Mouse (Mus musculus): ENCODE measurements at regions not wholly inside any gene's neighbourhood (a gene's known extent, or its start where the extent isn't known, plus 50 kb on each side); places are given as distances from the start of the nearest gene placed in this dataset.

GRCm38 (mm10) chr19:32940806-32941205 lies 183.5 kb downstream of the Pten start:
- no peak for DNase-seq

GRCm38 (mm10) chr19:32943594-32944230 lies 186.4 kb downstream of the Pten start:
- no peak for DNase-seq

DNA sequence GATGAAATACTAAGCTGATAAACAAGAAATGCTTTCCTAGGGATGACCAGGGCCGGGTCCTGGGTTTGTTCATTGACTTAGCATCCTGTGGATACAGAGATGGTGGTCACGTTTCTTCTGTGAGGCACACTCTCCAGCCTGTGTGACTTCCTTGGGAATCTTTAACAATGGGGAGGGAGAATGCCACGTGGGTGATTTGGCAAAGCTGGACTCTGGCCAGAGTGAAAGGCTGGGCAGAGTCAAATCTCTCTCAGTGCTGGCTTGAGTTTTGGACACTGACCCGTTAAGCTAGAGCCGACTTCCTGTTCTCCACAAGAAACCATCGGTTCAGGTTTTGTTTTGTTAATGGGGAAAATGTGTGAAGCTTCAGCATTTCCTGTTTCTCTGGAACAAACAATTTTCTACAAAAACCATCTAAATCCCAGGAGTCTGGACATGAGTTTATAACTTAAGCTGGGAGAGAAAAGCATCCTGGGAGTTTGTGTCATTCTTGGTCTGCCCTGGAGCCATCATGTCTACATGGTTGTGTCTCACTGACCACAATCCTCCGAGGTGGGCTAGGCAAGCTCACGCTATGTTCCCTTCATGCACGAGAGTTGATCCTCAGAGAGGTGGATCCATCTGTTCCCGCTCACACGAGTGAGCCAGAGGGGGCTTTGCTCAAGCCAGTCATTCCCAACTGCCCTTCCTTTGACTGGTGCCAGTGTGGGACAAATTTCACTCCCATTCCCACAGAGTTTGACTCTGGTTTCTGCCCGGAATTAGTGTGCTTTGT lies 190.0 kb downstream of the Pten start:
- no peak for DNase-seq

- DNase-seq: no peak
Measured at GRCm38 (mm10) chr19:32950252-32950651, 193.0 kb downstream of the Pten start.

GRCm38 (mm10) chr19:32950794-32951193 lies 193.5 kb downstream of the Pten start:
- no peak for DNase-seq

DNA sequence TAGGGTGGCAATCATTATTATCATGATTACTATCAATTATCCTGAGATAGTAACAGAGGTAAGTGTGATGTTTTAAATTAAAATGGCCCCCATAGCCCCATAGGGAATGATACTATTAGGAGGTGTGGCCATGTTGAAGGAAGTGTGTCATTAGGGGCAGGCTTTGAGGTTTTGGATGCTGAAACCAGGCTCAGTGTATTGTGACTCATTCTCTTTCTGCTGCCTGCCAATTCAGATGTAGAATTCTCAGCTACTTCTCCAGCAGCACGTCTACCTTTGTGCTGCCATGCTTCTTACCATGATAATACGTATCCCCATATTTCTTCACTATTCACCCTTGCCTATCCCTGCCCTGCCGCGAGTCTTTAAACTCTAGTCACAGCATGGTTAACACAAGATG lies 195.1 kb downstream of the Pten start:
- DNase-seq: no peak

DNA sequence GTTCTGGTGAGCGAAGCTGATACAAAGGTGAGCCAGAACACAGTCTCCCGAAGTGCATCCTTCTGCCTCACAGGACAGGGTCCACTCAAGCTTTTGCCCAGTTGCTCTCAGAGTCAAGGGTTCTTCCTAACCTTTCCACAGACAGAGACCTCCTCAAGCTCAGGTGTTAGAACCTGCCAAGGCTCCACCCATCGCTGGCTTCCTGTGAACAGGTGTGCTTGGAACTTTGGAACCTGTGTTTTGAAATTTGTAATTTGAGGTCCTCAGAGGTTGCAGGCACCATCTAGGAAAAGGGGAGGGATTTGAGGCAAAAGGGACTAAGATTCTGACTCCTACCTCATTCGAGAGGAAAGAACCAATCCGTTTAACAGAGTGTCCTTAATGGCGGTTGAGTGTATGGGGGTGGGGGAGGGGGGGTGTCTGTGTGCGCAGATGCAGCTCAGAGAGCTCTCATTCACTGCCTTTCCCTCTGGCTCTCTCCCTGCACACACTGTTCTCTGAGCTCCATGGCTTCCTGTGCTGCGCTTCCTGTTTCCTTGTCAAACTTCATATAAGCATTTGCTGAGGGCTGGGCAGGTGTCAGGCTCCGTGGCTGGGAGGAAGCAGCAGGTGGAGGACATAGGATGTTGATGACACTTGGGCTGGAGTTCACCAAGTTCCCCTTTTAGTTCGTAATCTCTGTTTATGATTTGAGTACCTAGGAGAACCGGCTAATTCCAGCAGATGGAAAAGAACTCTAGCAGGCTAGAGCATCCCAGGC lies 195.8 kb downstream of the Pten start:
- DNase-seq: peak; percentile 33 to 42

- peak in 1 of 2 experiments; percentile 70 for DNase-seq
Measured at GRCm38 (mm10) chr19:32954001-32954605, 196.8 kb downstream of the Pten start.

DNA sequence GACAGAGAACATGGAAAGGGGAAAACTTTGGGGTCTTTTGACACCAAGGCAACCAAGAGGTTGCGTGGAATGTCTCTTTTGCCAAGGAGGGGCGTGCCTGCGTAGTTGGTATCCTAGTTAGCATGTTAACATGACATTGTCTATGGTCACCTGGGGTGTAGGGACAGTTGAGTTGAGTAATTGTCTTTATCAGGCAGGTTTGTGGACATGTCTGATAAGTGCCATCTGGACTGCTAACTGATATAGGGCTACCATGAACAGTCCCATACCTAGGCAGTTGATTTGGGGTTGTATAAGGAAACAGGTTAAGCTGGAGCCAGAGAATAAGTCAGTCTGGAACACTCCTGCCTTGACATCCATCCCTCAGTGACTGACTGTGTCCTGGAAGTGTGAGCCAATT lies 197.6 kb downstream of the Pten start:
- DNase-seq: no peak

- DNase-seq: no peak
Measured at GRCm38 (mm10) chr19:32956143-32956915, 199.0 kb downstream of the Pten start.

- peak in 1 of 2 experiments; percentile 28 for DNase-seq
Measured at GRCm38 (mm10) chr19:32956916-32957558, 199.7 kb downstream of the Pten start.

GRCm38 (mm10) chr19:32958276-32958675 lies 201.0 kb downstream of the Pten start:
- DNase-seq: no peak

- no peak for DNase-seq
Measured at GRCm38 (mm10) chr19:32958791-32959190, 201.5 kb downstream of the Pten start.

DNA sequence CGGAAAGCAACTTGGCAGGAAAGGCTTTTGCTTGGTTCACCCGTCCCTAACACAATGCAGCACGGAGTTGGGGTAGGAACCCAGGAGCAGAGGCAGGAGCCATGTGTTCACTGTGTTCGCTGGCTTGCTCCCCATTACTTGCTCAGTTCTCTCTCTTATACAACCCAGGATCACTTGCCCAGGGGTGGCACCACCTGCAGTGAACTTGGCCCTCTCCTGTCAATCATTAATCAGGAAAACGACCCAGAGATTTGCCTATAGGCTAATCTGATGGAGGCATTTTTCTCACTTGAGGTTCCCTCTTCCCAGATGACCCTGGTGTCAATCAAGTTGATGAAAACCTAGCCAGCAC lies 202.5 kb downstream of the Pten start:
- no peak for DNase-seq

DNA sequence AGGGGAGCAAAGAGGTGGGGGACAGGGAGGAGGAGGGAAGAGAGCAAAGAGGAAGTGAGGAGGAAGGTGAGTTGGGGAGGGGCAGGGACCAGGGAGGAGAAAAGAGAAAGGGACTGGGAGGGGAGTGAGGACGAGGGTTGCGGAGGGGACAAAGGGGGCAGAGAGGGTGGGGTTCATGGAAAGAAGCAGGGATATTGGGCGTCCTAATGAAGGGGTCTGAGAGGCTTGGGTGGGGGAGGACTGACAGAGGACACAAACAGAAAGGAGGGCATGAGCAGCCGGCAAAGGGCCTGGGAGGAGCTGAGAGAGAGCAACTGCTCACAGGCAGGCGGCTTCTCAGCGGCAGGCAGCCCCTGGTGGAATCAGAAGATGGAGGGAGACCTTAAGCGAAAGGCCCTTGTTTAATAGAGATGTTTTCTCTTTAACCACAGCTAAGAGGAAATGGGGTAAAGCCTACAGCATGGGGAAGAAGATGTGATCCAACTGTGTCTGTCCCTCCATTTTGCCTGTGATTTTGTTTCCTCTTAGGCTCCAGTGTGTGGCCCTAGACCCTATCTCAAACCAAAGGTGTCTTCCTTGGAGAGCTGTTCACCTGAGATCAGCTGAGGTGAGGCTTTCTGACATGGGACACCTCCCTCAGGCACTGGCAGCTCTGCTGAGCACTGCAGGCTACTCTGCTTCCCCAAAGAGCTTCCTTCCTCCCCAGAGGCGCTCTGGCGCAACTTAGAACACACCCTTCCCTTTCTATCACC lies 203.1 kb downstream of the Pten start:
- DNase-seq: peak in 1 of 2 experiments; percentile 26

GRCm38 (mm10) chr19:32961525-32961924 lies 204.2 kb downstream of the Pten start:
- DNase-seq: no peak

DNA sequence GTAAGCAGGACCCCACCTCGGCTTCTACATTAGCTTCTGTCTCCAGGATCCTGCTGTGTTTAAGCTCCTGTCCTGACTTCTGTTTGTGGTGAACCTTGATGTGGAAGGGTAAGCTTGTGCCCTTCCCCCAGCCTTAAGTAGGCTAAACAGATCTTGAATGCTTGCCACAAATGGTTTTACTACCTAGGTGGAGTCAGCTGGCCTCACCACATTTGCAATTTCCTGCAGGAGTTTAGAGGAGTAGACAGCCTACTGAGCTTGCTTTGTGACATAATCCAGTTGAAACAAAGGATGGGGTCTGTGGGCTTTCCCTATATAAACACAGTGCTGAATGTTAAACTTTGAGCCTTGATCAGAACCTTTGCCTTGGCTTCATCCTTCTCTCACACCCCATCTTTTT lies 206.7 kb downstream of the Pten start:
- DNase-seq: no peak

- DNase-seq: no peak
Measured at GRCm38 (mm10) chr19:32965488-32965887, 208.2 kb downstream of the Pten start.

GRCm38 (mm10) chr19:32969213-32969776 lies 212.0 kb downstream of the Pten start:
- DNase-seq: no peak

- no peak for DNase-seq
Measured at GRCm38 (mm10) chr19:32972116-32972515, 214.8 kb downstream of the Pten start.

GRCm38 (mm10) chr19:32973130-32973529 lies 215.8 kb downstream of the Pten start:
- DNase-seq: no peak

All from lung, postnatal 4 days (tissue).